Mouse (Mus musculus) lung, adult 2 months (tissue): ENCODE results near the gene Suclg1. TPM values are rescaled to one million over a fixed set of nuclear protein-coding genes. Genes with fewer than 3 reads are reported as not detected.

Experiments
- DNase-seq: peaks from one replicate; pipeline ENCODE4 v3.0.0; 2022
- H3K4me1 ChIP-seq: fragments of 200-500 bp; 2 replicates; pipeline ENCODE4 v1.6.1; 2011; ENCODE audit warnings: low read length; ENCODE audit not compliant: control insufficient read depth, insufficient read depth
- H3K4me3 ChIP-seq: fragments of 200-500 bp; replicated peaks from 2 replicates; pipeline ENCODE3; 2011; ENCODE audit warnings: low read depth, mild to moderate bottlenecking, control low read depth, low read length; ENCODE audit errors: extremely low read depth
- CTCF ChIP-seq: fragments of 200-500 bp; IDR thresholded peaks from 2 replicates; pipeline ENCODE4 v1.5.1; 2011; ENCODE audit warnings: mild to moderate bottlenecking, low read length, control low read depth; ENCODE audit not compliant: insufficient read depth
- POLR2A ChIP-seq: fragments of 200-500 bp; IDR thresholded peaks from 2 replicates; pipeline ENCODE4 v1.6.1; 2011; ENCODE audit warnings: low read depth, mild to moderate bottlenecking, control low read depth, low read length, borderline replicate concordance; ENCODE audit errors: extremely low read depth
- WGBS: fragments of 180-500 bp; shearing (Covaris S2); methylation state at CpG from one replicate; pipeline ENCODE4 v1.1.7; 2018; 5-methylcytosine and 5-hydroxymethylcytosine counted together
- polyA plus RNA-seq: library from polyadenylated mRNA; depleted of rRNA; stranded (reverse); fragments of >200 nt; gene quantifications from 2 replicates; pipeline ENCODE4 v1.2.3, GENCODE M21; 2012

The Suclg1 gene
- polyA plus RNA-seq, 1 experiment = 66.9 TPM

GRCm38 (mm10) chr6:73222841-73223526 is 25.2 kb upstream of the Suclg1 start:
- Histone ChIP-seq H3K4me3 (no peak overlapping the region), H3K4me1 (peaks cover 3% of the 10 kb centered on the region; the same call in 1 of the 2 replicates)
- TF ChIP-seq POLR2A (no peak), CTCF (no peak)
- 17% methylated on average over 10 of the region's 10 CpGs for WGBS
- DNase-seq = peak; percentile 87

- WGBS = 29% methylated on average over 10 of the region's 10 CpGs
- Histone ChIP-seq H3K4me3 (no peak overlapping the region), H3K4me1 (peaks cover 3% of the 10 kb centered on the region; the same call in 1 of the 2 replicates)
- TF ChIP-seq POLR2A (no peak), CTCF (no peak)
- no peak for DNase-seq
Measured at GRCm38 (mm10) chr6:73227376-73228158, 20.6 kb upstream of the Suclg1 start.

GRCm38 (mm10) chr6:73228408-73228807 is 19.8 kb upstream of the Suclg1 start:
- no peak for TF ChIP-seq CTCF
- TF ChIP-seq POLR2A = no peak
- WGBS = 14% methylated on average over 4 of the region's 4 CpGs
- no peak for DNase-seq
- Histone ChIP-seq H3K4me1 (no peaks in the 10 kb centered on the region), H3K4me3 (no peak overlapping the region)

GRCm38 (mm10) chr6:73228881-73229280 is 19.3 kb upstream of the Suclg1 start:
- H3K4me3 ChIP-seq = no peak overlapping the region
- WGBS = 56% methylated on average over 3 of the region's 3 CpGs

GRCm38 (mm10) chr6:73232152-73232584 is 16.0 kb upstream of the Suclg1 start:
- no peaks in the 10 kb centered on the region for H3K4me1 ChIP-seq
- no peak for TF ChIP-seq CTCF
- no peak for TF ChIP-seq POLR2A
- no peak overlapping the region for H3K4me3 ChIP-seq
- DNase-seq = no peak
- 59% methylated on average over 12 of the region's 12 CpGs for WGBS

More at GRCm38 (mm10) chr6:73228881-73229280, 19.3 kb upstream of the Suclg1 start:
- DNase-seq = no peak
- H3K4me1 ChIP-seq = no peaks in the 10 kb centered on the region
- TF ChIP-seq POLR2A (no peak), CTCF (no peak)

GRCm38 (mm10) chr6:73233202-73233726 is 14.9 kb upstream of the Suclg1 start:
- 0 out of 2 replicates have a peak, but pooled peaks have one; percentile 22 for TF ChIP-seq CTCF
- TF ChIP-seq POLR2A = no peak
- WGBS = 92% methylated on average over 6 of the region's 6 CpGs
- DNase-seq = no peak
- H3K4me3 ChIP-seq = no peak overlapping the region
- no peaks in the 10 kb centered on the region for H3K4me1 ChIP-seq

- Histone ChIP-seq H3K4me1 (no peaks in the 10 kb centered on the region), H3K4me3 (no peak overlapping the region)
- no peak for TF ChIP-seq POLR2A
- TF ChIP-seq CTCF = no peak
- WGBS = 77% methylated on average over 6 of the region's 6 CpGs
- no peak for DNase-seq
Measured at GRCm38 (mm10) chr6:73234302-73234900, 13.8 kb upstream of the Suclg1 start.

GRCm38 (mm10) chr6:73235650-73236049 is 12.5 kb upstream of the Suclg1 start:
- TF ChIP-seq CTCF = no peak
- no peaks in the 10 kb centered on the region for H3K4me1 ChIP-seq
- H3K4me3 ChIP-seq = no peak overlapping the region
- WGBS = 87% methylated on average over 3 of the region's 3 CpGs
- DNase-seq = no peak

- Histone ChIP-seq H3K4me3 (no peak overlapping the region), H3K4me1 (peaks cover 10% of the 10 kb centered on the region)
- TF ChIP-seq POLR2A (no peak), CTCF (no peak)
- 68% methylated on average over 2 of the region's 2 CpGs for WGBS
- peak; percentile 28 for DNase-seq
Measured at GRCm38 (mm10) chr6:73246821-73247220, 1.4 kb upstream of the Suclg1 start.
